8 mouse cellular contexts compared by ENCODE assay signal in genomic region chr14:121445194-121445593, GRCm38 (mm10). TPM values are rescaled to one million over a fixed set of nuclear protein-coding genes. Genes with fewer than 3 reads are reported as not detected.
DNase-seq lines count a peak whose midpoint lies in the region; ATAC-seq lines count a peak whose summit lies in the region.

No protein-coding gene starts in this region.

- ATAC-seq in embryonic facial prominence, embryonic 14.5 days (ENCODE audit: low read depth) = peak; percentile 56
- peak; percentile 64 for ATAC-seq in megakaryocyte-erythroid progenitor cell, adult 5-6 weeks (replicated peaks; ENCODE audit: low FRiP score, low TSS enrichment, poor library complexity, severe bottlenecking)

- WGBS in embryonic facial prominence, embryonic 14.5 days = 19% methylated on average over 8 of the region's 8 CpGs

- no peak overlapping the region for H3K4me3 ChIP-seq in embryonic facial prominence, embryonic 14.5 days (ENCODE audit: low read depth, low read length)

- H3K27me3 ChIP-seq in embryonic facial prominence, embryonic 14.5 days (replicated peaks; ENCODE audit: control insufficient read depth, insufficient read depth, low read length) = no peaks in the 10 kb centered on the region

- H3K9ac ChIP-seq in embryonic facial prominence, embryonic 14.5 days (ENCODE audit: low read depth, low read length) = no peak overlapping the region

- H3K9me3 ChIP-seq in embryonic facial prominence, embryonic 14.5 days (ENCODE audit: control insufficient read depth, low read length) = no peaks in the 10 kb centered on the region

- no peaks in the 10 kb centered on the region for H3K4me1 ChIP-seq in embryonic facial prominence, embryonic 14.5 days (ENCODE audit: control insufficient read depth, insufficient read depth, low read length)

- DNase-seq in cerebellum, postnatal 14 days = peak; percentile 38 to 62
- DNase-seq in cerebellum, adult 9-11 months = no peak
- DNase-seq in T-cell, adult 2 months (ENCODE audit: low spot score) = peak; percentile 64
- DNase-seq in embryonic facial prominence, embryonic 14.5 days (ENCODE audit: low spot score) = peak; percentile 60
- peak; percentile 87 for DNase-seq in heart, postnatal 4 days
- DNase-seq in layer of hippocampus, postnatal 36 days = peak; percentile 16 to 18
- peak; percentile 68 to 89 for DNase-seq in spleen, postnatal 10 days (ENCODE audit: low spot score in 2 of 2)

- H3K27ac ChIP-seq in embryonic facial prominence, embryonic 14.5 days (replicated peaks; ENCODE audit: low read depth, low read length) = no peak overlapping the region

- H3K4me2 ChIP-seq in embryonic facial prominence, embryonic 14.5 days (ENCODE audit: low read depth, low read length) = no peak overlapping the region

- no peaks in the 10 kb centered on the region for H3K36me3 ChIP-seq in embryonic facial prominence, embryonic 14.5 days (ENCODE audit: control insufficient read depth, insufficient read depth, low read length)

RNA-seq across cellular contexts. Expression of gene Slc15a1, which starts 59.9 kb away (rescaled TPM):
- polyA plus RNA-seq in embryonic facial prominence, embryonic 14.5 days (2014; fragmentation: Nextera tagmentation; extraction: Ambion mirVana) = 0.25 and 0.54 TPM in 2 replicates
- under 1 TPM in 1 of 2 experiments, not detected in 1; 0.12 TPM for total RNA-seq in heart, postnatal 4 days (2021)
- not detected for total RNA-seq in layer of hippocampus, postnatal 36 days (2021)
- not detected in 2 replicates for total RNA-seq in megakaryocyte-erythroid progenitor cell, adult 5-6 weeks (2014; fragmentation: Nextera tagmentation)
- total RNA-seq in megakaryocyte-erythroid progenitor cell, adult 5-6 weeks (2017) = 0.28 TPM in 1 of 2 replicates, not detected in the other
